Mouse (Mus musculus): ENCODE results near the gene Sorbs2. TPM values are rescaled to one million over a fixed set of nuclear protein-coding genes. Genes with fewer than 3 reads are reported as not detected.
A peak's percentile ranks its signal among the peaks of the same experiment; 100 is the strongest.

The Sorbs2 gene
- 32.2 and 36.7 TPM in 2 replicates for polyA plus RNA-seq (2014; fragmentation: Nextera tagmentation; extraction: Ambion mirVana)

GRCm38 (mm10) chr8:45507634-45508321 is at the start of gene Sorbs2:
TSS of gene Sorbs2 (plus strand) at chr8:45507788.
- DNase-seq (ENCODE audit: low spot score) (peak; percentile 55), ATAC-seq (ENCODE audit: low read depth) (peak; percentile 86)
- Histone ChIP-seq H3K4me3 (ENCODE audit: low read depth, low read length) (peak within 1 kb of the TSS; percentile 29), H3K36me3 (ENCODE audit: control insufficient read depth, insufficient read depth, low read length) (no peaks in the 10 kb centered on the region), H3K9me3 (ENCODE audit: control insufficient read depth, low read length) (no peaks in the 10 kb centered on the region), H3K4me1 (ENCODE audit: control insufficient read depth, insufficient read depth, low read length) (0 out of 2 replicates have a peak, but pooled peaks cover 9% of the 10 kb centered on the region), H3K9ac (ENCODE audit: low read depth, low read length) (peak within 1 kb of the TSS; percentile 54; the same call in 1 of the 2 replicates), H3K4me2 (ENCODE audit: low read depth, low read length) (peak within 1 kb of the TSS; percentile 47), H3K27ac (replicated peaks; ENCODE audit: low read depth, low read length) (no peak within 1 kb of the TSS; the same call in 1 of the 2 replicates), H3K27me3 (replicated peaks; ENCODE audit: control insufficient read depth, insufficient read depth, low read length) (no peaks in the 10 kb centered on the region)
- WGBS: 8% methylated on average over 16 of the region's 16 CpGs

GRCm38 (mm10) chr8:45457874-45458273 is 49.7 kb upstream of the Sorbs2 start:
- Histone ChIP-seq H3K27ac (replicated peaks; ENCODE audit: low read depth, low read length) (no peak overlapping the region), H3K4me2 (ENCODE audit: low read depth, low read length) (no peak overlapping the region), H3K36me3 (ENCODE audit: control insufficient read depth, insufficient read depth, low read length) (no peaks in the 10 kb centered on the region), H3K9ac (ENCODE audit: low read depth, low read length) (no peak overlapping the region), H3K9me3 (ENCODE audit: control insufficient read depth, low read length) (no peaks in the 10 kb centered on the region), H3K4me1 (ENCODE audit: control insufficient read depth, insufficient read depth, low read length) (no peaks in the 10 kb centered on the region), H3K4me3 (ENCODE audit: low read depth, low read length) (no peak overlapping the region), H3K27me3 (replicated peaks; ENCODE audit: control insufficient read depth, insufficient read depth, low read length) (no peaks in the 10 kb centered on the region)
- DNase-seq (ENCODE audit: low spot score) (no peak), ATAC-seq (ENCODE audit: low read depth) (no peak)

- Histone ChIP-seq H3K4me1 (ENCODE audit: control insufficient read depth, insufficient read depth, low read length) (no peaks in the 10 kb centered on the region; the same call in 1 of the 2 replicates), H3K4me2 (ENCODE audit: low read depth, low read length) (no peak overlapping the region), H3K27ac (replicated peaks; ENCODE audit: low read depth, low read length) (no peak overlapping the region), H3K9ac (ENCODE audit: low read depth, low read length) (no peak overlapping the region), H3K9me3 (ENCODE audit: control insufficient read depth, low read length) (no peaks in the 10 kb centered on the region), H3K27me3 (replicated peaks; ENCODE audit: control insufficient read depth, insufficient read depth, low read length) (no peaks in the 10 kb centered on the region), H3K36me3 (ENCODE audit: control insufficient read depth, insufficient read depth, low read length) (no peaks in the 10 kb centered on the region), H3K4me3 (ENCODE audit: low read depth, low read length) (no peak overlapping the region)
- ATAC-seq (ENCODE audit: low read depth): peak; percentile 75; the same call in 1 of the 2 replicates
- peak; percentile 6 for DNase-seq (ENCODE audit: low spot score)
- 78% methylated on average over 2 of the region's 2 CpGs for WGBS
Observed at GRCm38 (mm10) chr8:45469006-45469405, 38.6 kb upstream of the Sorbs2 start.

GRCm38 (mm10) chr8:45469507-45470178 is 37.9 kb upstream of the Sorbs2 start:
- H3K27me3 ChIP-seq (replicated peaks; ENCODE audit: control insufficient read depth, insufficient read depth, low read length): no peaks in the 10 kb centered on the region
- H3K27ac ChIP-seq (replicated peaks; ENCODE audit: low read depth, low read length): peak overlapping the region; percentile 13; the same call in 1 of the 2 replicates
- no peaks in the 10 kb centered on the region for H3K36me3 ChIP-seq (ENCODE audit: control insufficient read depth, insufficient read depth, low read length)
- H3K9me3 ChIP-seq (ENCODE audit: control insufficient read depth, low read length): 0 out of 2 replicates have a peak, but pooled peaks cover 1% of the 10 kb centered on the region
- peak; percentile 60; the same call in 1 of the 2 replicates for ATAC-seq (ENCODE audit: low read depth)
- H3K4me1 ChIP-seq (ENCODE audit: control insufficient read depth, insufficient read depth, low read length): no peaks in the 10 kb centered on the region; the same call in 1 of the 2 replicates
- no peak overlapping the region for H3K4me2 ChIP-seq (ENCODE audit: low read depth, low read length)
- H3K4me3 ChIP-seq (ENCODE audit: low read depth, low read length): no peak overlapping the region
- peak; percentile 44 for DNase-seq (ENCODE audit: low spot score)
- no peak overlapping the region for H3K9ac ChIP-seq (ENCODE audit: low read depth, low read length)
- 72% methylated on average over 8 of the region's 8 CpGs for WGBS

GRCm38 (mm10) chr8:45480886-45481285 is 26.7 kb upstream of the Sorbs2 start:
- H3K27me3 ChIP-seq (replicated peaks; ENCODE audit: control insufficient read depth, insufficient read depth, low read length): no peaks in the 10 kb centered on the region
- H3K36me3 ChIP-seq (ENCODE audit: control insufficient read depth, insufficient read depth, low read length): no peaks in the 10 kb centered on the region
- H3K9ac ChIP-seq (ENCODE audit: low read depth, low read length): no peak overlapping the region
- no peak overlapping the region for H3K4me2 ChIP-seq (ENCODE audit: low read depth, low read length)
- no peaks in the 10 kb centered on the region for H3K4me1 ChIP-seq (ENCODE audit: control insufficient read depth, insufficient read depth, low read length)
- H3K4me3 ChIP-seq (ENCODE audit: low read depth, low read length): no peak overlapping the region
- ATAC-seq (ENCODE audit: low read depth): no peak
- H3K9me3 ChIP-seq (ENCODE audit: control insufficient read depth, low read length): 0 out of 2 replicates have a peak, but pooled peaks cover 4% of the 10 kb centered on the region
- DNase-seq (ENCODE audit: low spot score): no peak
- H3K27ac ChIP-seq (replicated peaks; ENCODE audit: low read depth, low read length): no peak overlapping the region
- WGBS: 64% methylated on average over 4 of the region's 4 CpGs

- Histone ChIP-seq H3K9me3 (ENCODE audit: control insufficient read depth, low read length) (no peaks in the 10 kb centered on the region), H3K4me1 (ENCODE audit: control insufficient read depth, insufficient read depth, low read length) (no peaks in the 10 kb centered on the region), H3K36me3 (ENCODE audit: control insufficient read depth, insufficient read depth, low read length) (no peaks in the 10 kb centered on the region), H3K4me2 (ENCODE audit: low read depth, low read length) (no peak overlapping the region), H3K9ac (ENCODE audit: low read depth, low read length) (no peak overlapping the region), H3K27me3 (replicated peaks; ENCODE audit: control insufficient read depth, insufficient read depth, low read length) (no peaks in the 10 kb centered on the region), H3K27ac (replicated peaks; ENCODE audit: low read depth, low read length) (no peak overlapping the region), H3K4me3 (ENCODE audit: low read depth, low read length) (no peak overlapping the region)
- DNase-seq (ENCODE audit: low spot score): no peak
- WGBS: 66% methylated on average over 3 of the region's 3 CpGs
- ATAC-seq (ENCODE audit: low read depth): no peak
Observed at GRCm38 (mm10) chr8:45486281-45486680, 21.3 kb upstream of the Sorbs2 start.

- H3K36me3 ChIP-seq (ENCODE audit: control insufficient read depth, insufficient read depth, low read length): no peaks in the 10 kb centered on the region
- no peaks in the 10 kb centered on the region for H3K9me3 ChIP-seq (ENCODE audit: control insufficient read depth, low read length)
- H3K4me3 ChIP-seq (ENCODE audit: low read depth, low read length): no peak overlapping the region
- DNase-seq (ENCODE audit: low spot score): no peak
- ATAC-seq (ENCODE audit: low read depth): no peak
- no peak overlapping the region for H3K27ac ChIP-seq (replicated peaks; ENCODE audit: low read depth, low read length)
- H3K4me1 ChIP-seq (ENCODE audit: control insufficient read depth, insufficient read depth, low read length): 0 out of 2 replicates have a peak, but pooled peaks cover 9% of the 10 kb centered on the region
- 89% methylated on average over 7 of the region's 7 CpGs for WGBS
- H3K9ac ChIP-seq (ENCODE audit: low read depth, low read length): no peak overlapping the region
- H3K4me2 ChIP-seq (ENCODE audit: low read depth, low read length): no peak overlapping the region
- no peaks in the 10 kb centered on the region for H3K27me3 ChIP-seq (replicated peaks; ENCODE audit: control insufficient read depth, insufficient read depth, low read length)
Observed at GRCm38 (mm10) chr8:45503971-45504370, 3.6 kb upstream of the Sorbs2 start.

GRCm38 (mm10) chr8:45506376-45506775 is 1.2 kb upstream of the Sorbs2 start:
- ATAC-seq (ENCODE audit: low read depth): no peak
- no peak for DNase-seq (ENCODE audit: low spot score)
- WGBS: 75% methylated on average over 4 of the region's 4 CpGs
- Histone ChIP-seq H3K9me3 (ENCODE audit: control insufficient read depth, low read length) (no peaks in the 10 kb centered on the region), H3K4me3 (ENCODE audit: low read depth, low read length) (no peak overlapping the region), H3K4me2 (ENCODE audit: low read depth, low read length) (no peak overlapping the region), H3K27ac (replicated peaks; ENCODE audit: low read depth, low read length) (no peak overlapping the region), H3K36me3 (ENCODE audit: control insufficient read depth, insufficient read depth, low read length) (no peaks in the 10 kb centered on the region), H3K4me1 (ENCODE audit: control insufficient read depth, insufficient read depth, low read length) (0 out of 2 replicates have a peak, but pooled peaks cover 9% of the 10 kb centered on the region), H3K27me3 (replicated peaks; ENCODE audit: control insufficient read depth, insufficient read depth, low read length) (no peaks in the 10 kb centered on the region), H3K9ac (ENCODE audit: low read depth, low read length) (no peak overlapping the region)
